Mouse (Mus musculus): Measurements from ENCODE around the gene Cdv3.

DNA sequence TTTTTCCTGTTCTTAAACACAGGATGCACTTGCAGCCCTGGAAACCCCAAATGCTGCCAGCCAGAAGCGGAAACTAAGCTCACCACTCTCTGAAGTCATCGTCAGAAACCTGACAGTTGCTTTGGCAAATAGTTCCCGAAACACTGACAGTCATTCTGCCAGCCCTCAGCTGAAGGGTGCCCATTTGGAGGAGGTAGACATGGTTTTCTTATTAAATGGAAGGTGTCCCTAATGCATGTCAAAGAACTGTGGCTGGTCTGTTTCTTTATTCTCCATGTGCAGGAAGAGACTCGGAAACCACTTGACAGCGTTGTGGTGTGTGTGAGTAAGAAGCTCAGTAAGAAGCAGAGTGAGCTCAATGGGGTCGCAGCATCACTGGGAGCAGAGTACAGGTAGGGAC lies 33.0 kb downstream of the Cdv3 start:
- TF ChIP-seq CTCF (conservative IDR thresholded peaks at IDR 0.05; ENCODE audit: insufficient read depth, insufficient read length, low read depth, low read length) = no peak
- TF ChIP-seq POLR2A (IDR thresholded peaks at IDR 0.05; ENCODE audit: low read depth, low read length) = no peak
